Mouse (Mus musculus) hematopoietic stem cell, adult 5-6 weeks (primary cell): ENCODE measurements around the gene Pfn3. TPM values are rescaled to one million over a fixed set of nuclear protein-coding genes. Genes with fewer than 3 reads are reported as not detected.

ENCODE experiments used
- ATAC-seq, 2 experiments: fragments of 125-278 bp in 1 of 2; replicated peaks in 1 of 2; 2 replicates each; pipeline ENCODE4 v1.8.0; 2016 to 2017; ENCODE audit warnings: inconsistent platforms in 2 of 2, mild to moderate bottlenecking in 2 of 2, moderate number of reproducible peaks in 2 of 2, low read depth in 1 of 2, moderate TSS enrichment in 1 of 2; ENCODE audit not compliant: low FRiP score in 2 of 2, poor library complexity in 2 of 2, severe bottlenecking in 2 of 2, insufficient read depth in 1 of 2, low TSS enrichment in 1 of 2
- total RNA-seq: library from RNA; stranded (forward); fragments of 172-1452, 232-1000 nt; gene quantifications from 2 replicates; pipeline ENCODE4 v1.2.3, GENCODE M21; 2017

Pfn3 gene
- total RNA-seq, 1 experiment from 2014 or later: not detected

GRCm38 (mm10) chr13:55369531-55370114, 45.4 kb downstream of the Pfn3 start, which contains the start of gene Rgs14:
Gene Rgs14 (plus strand): TSS chr13:55369732.
- ATAC-seq: peak; percentile 94 to 95

- no peak for ATAC-seq
Observed at GRCm38 (mm10) chr13:55368401-55368800, 46.6 kb downstream of the Pfn3 start.

Other genes starting within 250 kb of the Pfn3 start
- gene Nsd1, start 205.4 kb downstream of the Pfn3 start, total RNA-seq: 96.2 and 115 TPM in 2 replicates
- 66.6 and 67.8 TPM in 2 replicates for gene Prelid1, start 94.7 kb downstream of the Pfn3 start, total RNA-seq
- gene Rab24, start 93.3 kb downstream of the Pfn3 start, total RNA-seq: 22.1 and 27.4 TPM in 2 replicates
- gene Mxd3, start 85.4 kb downstream of the Pfn3 start, total RNA-seq: 5.2 and 8.9 TPM in 2 replicates
- 72.6 and 80.7 TPM in 2 replicates for gene Lman2, start 52.4 kb downstream of the Pfn3 start, total RNA-seq
- gene Rgs14, start 45.5 kb downstream of the Pfn3 start, total RNA-seq: 10.7 and 13.7 TPM in 2 replicates
- not detected in 2 replicates for gene Slc34a1, start 17.0 kb downstream of the Pfn3 start, total RNA-seq
- not detected in 2 replicates for gene F12, start 11.6 kb upstream of the Pfn3 start, total RNA-seq
- 77.8 and 80.9 TPM in 2 replicates for gene Grk6, start 29.8 kb upstream of the Pfn3 start, total RNA-seq
- gene Prr7, start 49.0 kb upstream of the Pfn3 start, total RNA-seq: 0.25 TPM in 1 of 2 replicates, not detected in the other
- 0.60 and 2.3 TPM in 2 replicates for gene Dbn1, start 72.9 kb upstream of the Pfn3 start, total RNA-seq
- gene Pdlim7, start 98.4 kb upstream of the Pfn3 start, total RNA-seq: 8.1 and 10.0 TPM in 2 replicates
- 4.1 and 15.5 TPM in 2 replicates for gene Dok3, start 114.1 kb upstream of the Pfn3 start, total RNA-seq
- 53.7 and 58.2 TPM in 2 replicates for gene Ddx41, start 121.4 kb upstream of the Pfn3 start, total RNA-seq
- 25.6 and 35.0 TPM in 2 replicates for gene Fam193b, start 155.9 kb upstream of the Pfn3 start, total RNA-seq
- 100 and 114 TPM in 2 replicates for gene Tmed9, start 158.5 kb upstream of the Pfn3 start, total RNA-seq
- gene B4galt7, start 184.7 kb upstream of the Pfn3 start, total RNA-seq: 7.6 and 8.3 TPM in 2 replicates
- 56.5 and 58.0 TPM in 2 replicates for gene Caml, start 207.8 kb upstream of the Pfn3 start, total RNA-seq
- 109 and 122 TPM in 2 replicates for gene Ddx46, start 219.8 kb upstream of the Pfn3 start, total RNA-seq